Mouse (Mus musculus) heart, adult 18-20 months (tissue): ENCODE results near the gene Smc5. TPM values are rescaled to one million over a fixed set of nuclear protein-coding genes. Genes with fewer than 3 reads are reported as not detected.

Experiments
- total RNA-seq, 2 experiments: library from RNA; stranded (reverse); gene quantifications; 2 replicates each; pipeline ENCODE4 v1.2.3; 2021

The Smc5 gene
- total RNA-seq, 2 experiments from 2014 or later: 19.3 to 19.5 TPM

Other genes with a start within 250 kb of the Smc5 start
- 100 to 1,000 TPM in 1 of 2 experiments, 10 to 100 TPM in 1; 98.5 to 136 TPM for gene Klf9, start 132.7 kb downstream of the Smc5 start, total RNA-seq
- 1 to 10 TPM; 2.1 to 2.2 TPM for gene Mamdc2, start 174.5 kb upstream of the Smc5 start, total RNA-seq